Mouse (Mus musculus) liver, adult 2 months (tissue): ENCODE results near the gene Tpx2.

ENCODE experiments used
- CTCF ChIP-seq: fragments of 200-500 bp; IDR thresholded peaks from 2 replicates; pipeline ENCODE4 v1.5.1; 2011; ENCODE audit warnings: low read depth, low read length, control low read depth
- POLR2A ChIP-seq: fragments of 200-500 bp; IDR thresholded peaks from 2 replicates; pipeline ENCODE4 v1.6.1; 2011; ENCODE audit warnings: low read length, control low read depth; ENCODE audit not compliant: insufficient read depth; ENCODE audit errors: extremely low read depth

DNA sequence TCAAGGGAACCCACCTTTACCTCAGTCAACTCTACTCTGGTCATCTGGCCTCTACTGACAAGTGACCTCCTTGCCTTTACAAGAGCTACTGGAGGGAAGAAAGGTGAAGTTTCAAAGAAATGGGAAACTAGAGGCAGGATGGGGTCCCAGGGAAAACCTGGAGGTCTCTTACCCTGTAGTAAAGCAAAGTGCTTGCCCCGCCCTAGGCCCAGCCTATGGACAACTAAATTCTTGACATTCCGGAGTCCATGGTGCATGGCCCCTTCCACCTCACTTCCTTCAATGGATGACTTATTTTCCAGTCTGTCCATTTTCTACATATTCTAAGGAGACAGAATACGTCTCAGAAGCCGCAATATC lies 19.8 kb upstream of the Tpx2 start:
- TF ChIP-seq CTCF: no peak
- no peak for TF ChIP-seq POLR2A
